Mouse (Mus musculus): ENCODE measurements around the gene Gm49359. TPM values are rescaled to one million over a fixed set of nuclear protein-coding genes. Genes with fewer than 3 reads are reported as not detected.
"Not testable (repeated sequence)": the region's sequence is repeated elsewhere in the genome, so short reads cannot be mapped to it uniquely, and the experiment has no call there.

Gm49359 gene
- 4.6 and 7.8 TPM in 2 replicates for polyA plus RNA-seq (2012; rRNA removed)

GRCm38 (mm10) chr13:62466424-62467334 lies at the start of gene Gm49359:
Gm49359 (minus strand) TSS chr13:62466832.
- peak; percentile 97 for DNase-seq (ENCODE audit: low read depth)
- TF ChIP-seq POLR2A (IDR thresholded peaks at IDR 0.05; ENCODE audit: borderline replicate concordance, extremely low read depth, insufficient read depth, insufficient read length, poor library complexity, severe bottlenecking) = peak; percentile 47; the same call in 1 of the 2 replicates

DNA sequence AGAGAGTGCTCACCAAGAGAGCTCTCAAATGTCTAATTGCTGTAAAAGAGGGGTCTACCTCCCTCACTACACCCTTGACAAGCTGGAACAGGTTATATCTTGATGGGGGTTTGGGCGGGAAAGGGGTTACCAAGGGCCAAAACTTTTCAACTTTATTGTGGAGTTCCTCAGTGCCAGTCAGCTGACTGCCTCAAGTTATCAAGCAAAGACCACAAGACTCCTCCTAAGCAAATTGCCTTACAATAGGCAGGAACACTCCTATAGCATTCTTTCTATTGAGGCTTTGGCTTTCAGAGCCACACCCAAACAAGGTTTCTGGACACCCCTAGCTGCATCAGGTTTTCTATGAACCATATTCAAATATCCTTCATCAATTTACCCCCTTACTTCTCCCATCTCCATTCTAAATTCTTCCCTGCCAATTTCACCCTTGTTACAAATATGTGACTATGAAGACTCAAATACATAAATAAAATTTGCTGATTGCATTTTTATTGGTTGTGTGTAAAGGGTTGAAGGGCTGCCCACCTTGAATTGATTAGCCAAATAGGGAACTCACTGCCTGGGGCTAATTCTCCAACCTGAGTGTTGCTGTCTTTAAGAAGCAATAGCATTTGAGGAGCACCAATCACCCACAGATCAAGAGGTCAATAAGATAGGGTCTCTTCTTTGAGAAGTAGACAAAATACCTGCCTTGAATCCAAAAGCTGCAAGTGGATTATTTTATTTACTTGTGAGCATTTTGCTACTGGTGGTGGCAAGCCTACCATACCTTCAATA lies 44.2 kb upstream of the Gm49359 start:
- DNase-seq (ENCODE audit: low read depth) = not testable (repeated sequence)

DNA sequence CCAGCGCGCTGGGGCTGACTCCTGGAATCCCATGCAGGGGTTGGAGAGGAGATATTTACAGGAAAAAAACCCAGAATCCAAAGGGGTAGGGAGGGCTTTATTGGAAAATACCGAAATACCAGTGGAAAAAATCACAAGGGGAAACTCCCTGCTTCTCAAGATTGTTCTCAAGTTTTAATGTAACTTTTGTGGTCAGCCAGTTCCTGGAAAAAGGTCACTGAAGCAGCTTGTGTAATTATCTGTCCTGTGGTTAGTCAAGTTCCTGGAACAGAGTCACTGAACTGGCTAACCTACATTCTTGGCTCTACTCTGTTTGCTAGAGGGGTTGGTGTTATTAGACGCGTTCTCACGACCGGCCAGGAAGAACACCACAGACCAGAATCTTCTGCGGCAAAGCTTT lies 6.0 kb upstream of the Gm49359 start:
- DNase-seq (ENCODE audit: low read depth) = not testable (repeated sequence)

GRCm38 (mm10) chr13:62469947-62470346 lies 3.3 kb upstream of the Gm49359 start:
- peak; percentile 30; the same call in 1 of the 2 replicates for TF ChIP-seq CTCF (IDR thresholded peaks at IDR 0.05; ENCODE audit: borderline replicate concordance, extremely low read depth, insufficient read depth, insufficient read length)
- peak; percentile 55 for DNase-seq (ENCODE audit: low read depth)

Other genes with a start within 250 kb of the Gm49359 start
- 0.59 and 0.68 TPM in 2 replicates for gene Gm3604, start 83.7 kb downstream of the Gm49359 start, polyA plus RNA-seq (2012; rRNA removed)
- not detected in 2 replicates for gene Zfp935, start 91.7 kb upstream of the Gm49359 start, polyA plus RNA-seq (2012; rRNA removed)
- 7.7 and 8.1 TPM in 2 replicates for gene Zfp934, start 104.4 kb upstream of the Gm49359 start, polyA plus RNA-seq (2012; rRNA removed)
- 3.9 and 5.4 TPM in 2 replicates for gene 6720489N17Rik, start 157.3 kb upstream of the Gm49359 start, polyA plus RNA-seq (2012; rRNA removed)